Mouse (Mus musculus) inflammation-experienced regulatory T-cells (primary cell): ENCODE results near the gene Klc3. TPM values are rescaled to one million over a fixed set of nuclear protein-coding genes. Genes with fewer than 3 reads are reported as not detected.

ENCODE experiments used
- polyA plus RNA-seq, 2 experiments: library from polyadenylated mRNA; unstranded; fragments of 100-300 nt; shearing (Covaris generic); gene quantifications; one replicate each; pipeline ENCODE4 v1.2.1; 2017

Gene Klc3
- 10 to 100 TPM; 12.0 to 18.6 TPM for polyA plus RNA-seq

DNA sequence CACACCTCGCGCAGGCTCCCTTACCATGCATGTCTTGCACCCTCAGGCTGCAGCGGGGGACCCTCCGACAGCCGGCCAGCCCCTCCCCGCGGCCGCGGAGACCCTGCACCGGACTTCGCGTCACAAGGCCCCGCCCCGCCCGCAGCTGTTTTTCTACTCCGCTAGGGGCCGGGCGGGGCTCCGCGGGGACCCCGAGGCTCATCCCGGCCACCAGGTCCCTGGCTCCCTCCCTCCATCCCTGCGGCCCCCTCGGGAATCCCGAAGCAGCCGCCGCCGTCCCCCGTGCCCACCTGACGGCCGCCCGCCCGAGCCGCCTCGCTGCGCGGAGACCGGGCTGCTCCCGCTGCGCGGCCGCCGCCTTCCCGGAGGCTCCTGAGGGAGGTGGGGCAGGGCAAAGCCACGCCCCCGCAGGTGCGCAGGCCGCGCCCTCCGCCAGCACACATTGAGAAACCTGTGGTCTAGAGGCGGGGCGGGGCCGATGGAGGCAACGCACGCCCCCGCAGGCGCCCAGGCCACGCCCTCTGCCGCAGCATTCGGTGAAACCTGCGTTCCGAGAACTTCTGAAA lies at the start of gene Klc3:
Gene Klc3 (minus strand): TSS at position 374 of the 566 bp plus-strand sequence.

DNA sequence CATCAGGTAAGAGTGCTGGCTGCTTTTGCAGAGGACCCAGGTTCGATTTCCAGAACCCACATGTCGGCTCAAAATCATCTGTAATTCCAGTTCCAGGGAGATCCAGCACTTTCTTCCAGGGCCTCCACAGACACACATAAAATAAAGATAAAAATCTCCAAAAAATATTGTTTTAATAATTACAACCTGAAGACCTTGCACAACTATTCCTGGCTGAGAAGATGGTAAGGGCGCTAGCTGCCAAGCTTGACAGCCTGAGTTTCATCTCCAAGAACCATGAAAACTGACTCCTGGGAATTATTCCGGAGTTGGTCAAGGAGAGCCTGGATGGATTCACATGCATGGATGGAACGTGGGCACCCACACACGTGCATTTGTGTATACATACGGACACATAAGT lies 572 bp upstream of the Klc3 start, which contains the start of gene Ckm:
Gene Ckm (plus strand): TSS at position 301 of the 400 bp plus-strand sequence.

DNA sequence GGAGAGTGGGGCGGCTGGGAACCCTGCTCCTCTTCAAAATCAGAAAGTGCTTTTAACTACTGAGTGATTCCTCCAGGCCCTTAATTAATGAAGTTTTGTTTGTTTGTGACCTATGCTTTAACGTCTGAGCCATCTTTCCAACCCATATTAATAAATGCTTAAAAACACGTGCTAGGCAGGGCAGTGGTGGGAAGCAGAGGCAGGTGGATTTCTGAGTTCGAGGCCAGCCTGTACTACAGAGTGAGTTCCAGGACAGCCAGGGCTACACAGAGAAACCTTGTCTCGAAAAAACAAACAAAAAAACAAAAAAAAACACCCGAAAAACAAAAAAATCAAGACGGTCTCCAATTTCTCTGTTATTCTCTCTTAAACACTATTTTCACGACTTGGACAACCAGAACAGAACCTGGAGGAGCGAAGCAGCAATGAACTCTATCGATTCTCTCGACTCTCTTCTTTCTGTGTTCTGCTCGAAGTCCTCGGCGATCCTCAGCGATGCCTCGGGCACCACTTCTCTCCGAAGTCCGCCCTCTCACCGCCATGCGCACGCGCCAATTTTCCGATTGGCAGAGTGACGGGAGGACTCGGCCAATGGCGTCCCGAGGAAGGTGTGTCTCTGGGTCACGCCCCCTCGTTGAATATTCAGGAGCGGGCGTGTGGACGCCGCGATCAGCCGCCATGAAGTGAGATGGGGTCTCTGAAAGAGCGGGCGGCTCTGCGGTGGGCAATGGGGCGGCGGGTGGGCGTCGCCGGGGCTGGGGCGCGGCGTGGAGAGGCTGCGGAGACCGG lies 22.3 kb downstream of the Klc3 start, which contains the start of gene Ercc2:
Gene Ercc2 (plus strand): TSS at position 634 of the 789 bp plus-strand sequence.

DNA sequence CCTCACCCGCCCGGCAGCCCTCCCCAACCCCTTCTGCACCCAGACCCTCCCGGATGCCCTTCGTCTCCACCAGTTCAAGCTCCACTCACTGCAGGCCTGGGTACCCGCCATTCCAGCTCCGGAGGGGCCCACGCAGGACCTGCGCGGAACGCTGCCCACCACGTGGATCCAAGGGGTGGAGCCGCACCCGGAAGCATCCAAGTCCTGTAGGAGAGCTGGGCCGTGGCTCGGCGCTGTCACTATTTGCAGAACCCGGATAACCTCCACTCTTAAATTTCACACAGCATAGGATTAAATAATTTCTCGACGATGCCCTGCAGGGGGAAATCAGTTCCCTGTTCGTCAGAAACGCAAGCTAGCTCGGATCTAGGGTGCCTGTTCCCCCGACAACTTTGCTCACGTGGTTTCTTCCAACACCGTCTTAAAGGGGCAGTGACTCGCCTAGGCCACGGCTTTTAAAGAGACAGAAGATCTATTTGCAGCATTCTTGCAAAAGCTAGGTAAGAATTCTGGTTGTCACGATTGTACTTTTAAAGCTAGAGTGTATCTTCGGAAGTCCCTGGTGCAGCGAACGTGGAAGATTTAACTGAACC lies 44.5 kb downstream of the Klc3 start, which contains the start of the genes Cd3eap and Ppp1r13l:
Gene Cd3eap (minus strand): TSS at position 185 of the 593 bp plus-strand sequence.
Gene Ppp1r13l (plus strand): TSS at position 451 of the 593 bp plus-strand sequence.

Other genes starting within 250 kb of the Klc3 start
- gene Gipr, start 238.0 kb downstream of the Klc3 start, polyA plus RNA-seq: under 1 TPM in 1 of 2 experiments, not detected in 1; 0.39 TPM
- 10 to 100 TPM; 19.8 to 24.3 TPM for gene Eml2, start 227.7 kb downstream of the Klc3 start, polyA plus RNA-seq
- under 1 TPM in 1 of 2 experiments, not detected in 1; 0.27 TPM for gene Gpr4, start 191.6 kb downstream of the Klc3 start, polyA plus RNA-seq
- 10 to 100 TPM; 21.1 to 31.1 TPM for gene Opa3, start 175.8 kb downstream of the Klc3 start, polyA plus RNA-seq
- 100 to 1,000 TPM; 264 to 271 TPM for gene Vasp, start 132.3 kb downstream of the Klc3 start, polyA plus RNA-seq
- 1 to 10 TPM; 3.8 to 5.0 TPM for gene Ppm1n, start 124.0 kb downstream of the Klc3 start, polyA plus RNA-seq
- under 1 TPM; 0.49 to 0.80 TPM for gene Rtn2, start 121.5 kb downstream of the Klc3 start, polyA plus RNA-seq
- 1 to 10 TPM; 2.0 to 3.1 TPM for gene Fosb, start 94.1 kb downstream of the Klc3 start, polyA plus RNA-seq
- gene Ercc1, start 59.3 kb downstream of the Klc3 start, polyA plus RNA-seq: 10 to 100 TPM; 75.1 to 88.2 TPM
- gene Cd3eap, start 44.6 kb downstream of the Klc3 start, polyA plus RNA-seq: 10 to 100 TPM in 1 of 2 experiments, 1 to 10 TPM in 1; 9.9 to 14.4 TPM
- 1 to 10 TPM in 1 of 2 experiments, under 1 TPM in 1; 0.48 to 1.3 TPM for gene Ppp1r13l, start 44.4 kb downstream of the Klc3 start, polyA plus RNA-seq
- 10 to 100 TPM in 1 of 2 experiments, 1 to 10 TPM in 1; 9.8 to 12.6 TPM for gene Ercc2, start 22.1 kb downstream of the Klc3 start, polyA plus RNA-seq
- gene Ckm, start 672 bp upstream of the Klc3 start, polyA plus RNA-seq: 1 to 10 TPM in 1 of 2 experiments, under 1 TPM in 1; 0.45 to 2.1 TPM
- 1 to 10 TPM; 6.1 to 8.5 TPM for gene Mark4, start 54.7 kb upstream of the Klc3 start, polyA plus RNA-seq
- gene Exoc3l2, start 59.2 kb upstream of the Klc3 start, polyA plus RNA-seq: under 1 TPM in 1 of 2 experiments, not detected in 1; 0.09 TPM
- gene Bloc1s3, start 104.3 kb upstream of the Klc3 start, polyA plus RNA-seq: 1 to 10 TPM; 9.1 to 9.8 TPM
- 100 to 1,000 TPM in 1 of 2 experiments, 10 to 100 TPM in 1; 79.0 to 101 TPM for gene Trappc6a, start 104.3 kb upstream of the Klc3 start, polyA plus RNA-seq
- under 1 TPM in 1 of 2 experiments, not detected in 1; 0.60 TPM for gene Nkpd1, start 113.7 kb upstream of the Klc3 start, polyA plus RNA-seq
- 10 to 100 TPM; 15.7 to 15.9 TPM for gene Ppp1r37, start 159.0 kb upstream of the Klc3 start, polyA plus RNA-seq
- gene Zfp296, start 173.2 kb upstream of the Klc3 start, polyA plus RNA-seq: 1 to 10 TPM in 1 of 2 experiments, under 1 TPM in 1; 0.94 to 1.7 TPM
- 100 to 1,000 TPM; 111 to 136 TPM for gene Gemin7, start 173.5 kb upstream of the Klc3 start, polyA plus RNA-seq
- gene Clasrp, start 200.4 kb upstream of the Klc3 start, polyA plus RNA-seq: 10 to 100 TPM; 59.6 to 76.8 TPM
- gene Relb, start 225.3 kb upstream of the Klc3 start, polyA plus RNA-seq: 100 to 1,000 TPM in 1 of 2 experiments, 10 to 100 TPM in 1; 95.9 to 105 TPM